Mouse (Mus musculus): ENCODE data around the gene Rd3l.
"Not testable (repeated sequence)": the region's sequence is repeated elsewhere in the genome, so short reads cannot be mapped to it uniquely, and the experiment has no call there.

Gene Rd3l

DNA sequence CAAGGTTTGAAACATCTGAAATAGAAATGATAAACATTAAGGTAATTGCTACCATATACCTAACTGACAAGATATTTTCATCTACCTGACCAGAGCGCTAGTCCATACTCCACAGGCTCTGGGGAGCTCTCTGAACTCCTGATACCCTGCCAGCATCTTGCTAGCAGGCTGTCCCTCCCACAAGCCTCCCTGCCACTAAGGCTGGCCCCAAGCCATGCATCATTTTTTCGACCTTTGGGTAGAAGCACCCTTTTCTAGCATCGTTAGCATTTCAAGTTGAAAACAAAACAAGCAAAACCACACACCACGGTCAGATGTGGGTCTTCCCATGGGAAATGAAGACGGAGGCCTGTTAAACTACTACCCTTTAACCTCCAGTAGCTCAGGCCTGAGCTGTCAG lies 17.8 kb downstream of the Rd3l start:
- DNase-seq, result peak; percentile 48

DNA sequence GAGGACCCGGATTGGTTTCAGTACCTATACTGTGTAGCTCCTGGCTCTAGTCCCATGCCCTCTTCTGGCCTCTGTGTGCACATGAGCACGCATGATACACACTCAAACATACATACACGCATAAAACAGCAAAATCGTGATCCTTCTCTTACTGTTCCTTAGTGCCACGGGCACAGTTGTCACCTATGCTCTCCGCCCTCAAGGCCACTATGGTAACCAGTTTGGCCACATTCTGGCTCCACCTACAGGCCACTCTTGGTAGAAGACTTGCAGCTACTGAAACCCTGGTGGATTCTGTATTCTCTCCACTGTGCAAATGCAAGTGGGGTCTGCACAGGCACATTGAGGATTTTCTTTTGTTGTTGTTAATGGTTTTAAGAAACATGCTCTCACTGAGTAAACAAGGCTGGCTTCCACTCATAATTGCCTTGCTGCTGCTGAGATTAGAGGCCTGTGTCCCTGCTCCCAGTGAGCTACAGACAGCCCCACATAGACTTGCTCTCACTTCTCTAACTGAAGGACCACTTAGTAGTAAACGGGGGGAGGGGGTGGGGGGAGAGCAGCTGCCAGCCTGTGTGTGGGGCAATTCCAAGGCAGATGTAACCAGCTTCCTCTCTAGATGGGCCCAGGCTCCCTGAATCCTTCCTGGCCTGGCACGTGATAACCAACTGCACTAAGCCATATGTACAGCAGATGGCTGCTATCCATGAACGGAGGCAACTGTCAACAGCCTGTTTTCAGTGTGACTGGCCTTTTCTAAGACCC lies 22.8 kb downstream of the Rd3l start:
- peak; percentile 86 for DNase-seq

DNA sequence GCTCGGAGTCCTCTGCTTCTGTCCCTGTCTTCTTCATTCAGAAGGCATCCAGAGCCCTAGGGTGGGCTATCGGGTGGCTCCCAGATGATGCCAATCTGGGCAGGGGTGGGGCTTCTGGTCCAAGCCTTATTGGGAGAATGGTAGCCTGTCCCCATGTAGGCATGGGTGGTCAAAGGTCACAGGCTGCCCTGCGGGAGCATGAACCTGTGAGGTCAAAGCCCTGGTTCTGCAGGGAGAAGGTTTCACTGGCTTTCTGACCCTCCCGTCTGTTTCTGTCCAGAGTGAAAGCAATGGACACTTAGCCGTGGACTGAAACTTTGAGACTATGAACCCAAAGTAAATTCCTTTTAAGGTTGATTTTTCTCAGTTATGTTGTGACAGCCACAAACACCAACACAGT lies 24.9 kb downstream of the Rd3l start:
- no peak for DNase-seq

DNA sequence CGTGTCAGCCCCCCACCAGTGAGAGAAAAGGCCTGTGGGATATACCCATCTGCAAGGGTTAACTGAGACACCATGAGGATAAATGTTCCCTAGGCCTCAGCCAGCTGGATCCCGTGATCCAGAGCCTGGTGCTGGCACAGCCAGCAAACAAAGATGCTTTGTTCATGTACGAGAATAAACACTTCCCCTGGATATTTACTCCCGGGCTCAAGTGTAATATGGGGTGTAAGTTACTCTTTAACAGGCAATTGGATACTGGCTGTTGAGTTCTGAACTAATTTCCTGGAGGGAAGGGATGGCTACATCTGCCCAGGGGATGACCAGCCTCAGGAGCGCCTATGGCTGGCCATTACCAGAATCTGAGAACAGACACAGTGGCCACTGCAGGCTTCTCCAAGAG lies 29.4 kb downstream of the Rd3l start:
- no peak for DNase-seq

DNA sequence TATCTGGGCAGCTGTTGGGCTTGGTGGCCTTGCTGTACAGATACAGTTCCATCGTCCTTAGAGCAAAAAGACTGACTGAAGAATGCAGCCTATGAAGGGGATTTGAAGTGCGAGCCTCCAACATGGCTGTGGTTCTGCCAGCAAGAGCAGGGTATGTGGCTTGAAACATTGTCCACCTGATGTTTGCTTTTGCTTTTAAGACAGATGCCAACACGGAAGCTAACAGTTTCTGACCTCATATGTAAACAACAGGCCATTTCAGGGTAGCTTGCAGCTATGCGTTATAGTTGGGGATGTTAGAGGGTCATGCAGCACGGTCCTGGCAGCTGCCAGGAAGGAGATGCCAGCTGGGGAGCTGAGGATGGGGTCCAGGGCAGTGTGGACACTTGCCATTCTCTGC lies 30.6 kb downstream of the Rd3l start:
- DNase-seq, result no peak

DNA sequence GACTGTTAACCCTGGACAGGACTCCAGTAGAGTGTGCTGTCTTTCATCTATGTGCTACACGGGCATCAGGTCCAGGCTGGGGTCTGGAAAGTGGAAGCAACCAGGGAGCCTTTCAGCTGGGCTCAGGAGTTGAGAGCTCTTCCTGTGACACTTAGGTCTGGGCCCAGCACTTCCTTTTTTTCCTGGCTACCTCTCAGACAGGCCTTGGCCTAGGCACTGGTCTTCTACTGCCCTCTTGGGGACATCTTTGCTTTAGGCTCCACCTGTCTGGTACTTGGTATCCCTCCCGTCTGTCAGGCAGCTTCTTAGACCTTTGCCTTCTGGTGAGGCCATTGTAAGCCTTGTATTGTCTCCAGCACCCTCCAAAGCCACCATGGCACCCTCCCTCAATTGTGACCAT lies 34.4 kb downstream of the Rd3l start:
- peak; percentile 81 for DNase-seq

DNA sequence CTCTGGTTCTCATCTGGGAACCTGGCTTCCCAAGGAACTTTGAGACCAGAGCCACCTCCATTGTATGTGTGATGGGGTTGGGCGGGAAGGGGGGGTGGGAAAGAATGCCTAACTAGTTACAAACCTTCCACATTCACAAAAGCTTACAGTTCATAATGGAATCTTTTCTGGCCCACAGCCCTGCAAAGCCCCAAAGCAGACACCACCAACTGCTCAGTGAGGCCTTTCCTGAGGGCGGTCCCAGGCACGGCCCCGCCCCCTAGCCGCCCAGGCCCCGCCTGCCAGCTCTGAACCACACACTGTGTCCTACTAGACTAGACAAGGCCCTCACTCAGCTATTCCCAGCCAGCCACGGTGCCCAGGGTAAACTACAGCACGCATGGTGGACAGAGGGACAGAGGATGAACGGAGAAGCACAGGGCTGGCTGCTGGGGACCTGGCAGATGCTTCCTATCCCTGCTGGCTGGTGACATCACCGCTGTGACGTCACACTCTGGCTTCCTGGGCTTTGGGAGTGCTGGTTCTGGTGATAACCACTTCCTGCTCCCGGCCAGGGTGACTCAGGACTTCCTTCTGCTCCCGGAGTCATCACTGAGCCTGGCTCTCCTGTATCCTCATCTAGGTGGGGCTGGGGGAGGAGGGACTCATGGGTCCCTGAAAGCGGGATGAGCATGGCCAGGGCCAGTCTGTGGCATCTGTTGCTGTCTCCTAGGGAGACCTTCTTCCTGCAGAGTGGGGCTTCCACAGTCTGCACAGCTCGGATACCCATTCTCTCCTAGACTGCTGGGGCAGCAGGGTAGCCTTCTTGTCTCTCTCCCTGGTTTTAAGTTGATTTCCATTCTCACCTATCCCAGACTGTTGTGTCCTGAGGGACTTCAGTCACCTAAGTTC lies 35.1 kb downstream of the Rd3l start:
- not testable (repeated sequence) for DNase-seq

DNA sequence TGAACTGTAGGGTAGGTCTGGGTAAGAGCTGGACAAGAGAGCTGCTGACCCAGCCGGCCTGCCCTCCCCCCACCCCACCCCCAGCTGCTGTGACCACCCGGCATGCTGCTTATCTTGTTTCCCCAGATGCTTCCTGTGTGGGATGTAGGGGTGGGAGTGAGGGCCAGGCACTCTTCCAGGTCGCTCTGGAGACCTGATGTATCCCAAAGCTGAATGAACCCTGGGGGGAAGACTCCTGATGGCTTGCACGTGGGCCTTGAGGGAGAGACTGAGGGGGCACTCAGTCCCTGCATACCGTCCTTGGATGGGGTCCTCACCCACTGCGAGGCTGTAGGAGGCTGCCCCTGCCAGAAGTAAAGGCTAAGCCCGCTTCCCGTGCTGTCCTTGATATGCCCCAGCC lies 36.0 kb downstream of the Rd3l start:
- DNase-seq, result peak; percentile 79

DNA sequence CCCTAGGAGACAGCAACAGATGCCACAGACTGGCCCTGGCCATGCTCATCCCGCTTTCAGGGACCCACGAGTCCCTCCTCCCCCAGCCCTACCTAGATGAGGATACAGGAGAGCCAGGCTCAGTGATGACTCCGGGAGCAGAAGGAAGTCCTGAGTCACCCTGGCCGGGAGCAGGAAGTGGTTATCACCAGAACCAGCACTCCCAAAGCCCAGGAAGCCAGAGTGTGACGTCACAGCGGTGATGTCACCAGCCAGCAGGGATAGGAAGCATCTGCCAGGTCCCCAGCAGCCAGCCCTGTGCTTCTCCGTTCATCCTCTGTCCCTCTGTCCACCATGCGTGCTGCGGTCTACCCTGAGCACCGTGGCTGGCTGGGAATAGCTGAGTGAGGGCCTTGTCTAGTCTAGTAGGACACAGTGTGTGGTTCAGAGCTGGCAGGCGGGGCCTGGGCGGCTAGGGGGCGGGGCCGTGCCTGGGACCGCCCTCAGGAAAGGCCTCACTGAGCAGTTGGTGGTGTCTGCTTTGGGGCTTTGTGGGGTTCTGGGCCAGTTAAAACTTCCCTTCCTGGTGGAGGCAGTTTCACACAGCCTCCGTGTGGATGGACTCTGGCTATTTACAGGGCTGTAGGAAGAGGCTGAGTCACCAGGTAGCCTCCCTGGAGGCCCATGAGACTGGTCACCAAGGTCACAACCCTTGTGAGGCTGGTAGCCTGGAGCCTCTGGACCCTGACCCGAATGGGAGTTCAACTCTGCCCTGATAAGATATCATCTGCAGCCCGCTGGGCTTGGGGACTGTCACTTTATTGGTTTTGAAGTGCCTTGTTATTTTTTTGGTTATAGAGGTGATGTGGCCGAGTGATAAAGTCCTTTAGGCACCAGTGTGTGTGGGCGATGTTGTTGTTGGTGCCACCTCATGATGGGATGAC lies 36.8 kb downstream of the Rd3l start:
- DNase-seq, result not testable (repeated sequence)

DNA sequence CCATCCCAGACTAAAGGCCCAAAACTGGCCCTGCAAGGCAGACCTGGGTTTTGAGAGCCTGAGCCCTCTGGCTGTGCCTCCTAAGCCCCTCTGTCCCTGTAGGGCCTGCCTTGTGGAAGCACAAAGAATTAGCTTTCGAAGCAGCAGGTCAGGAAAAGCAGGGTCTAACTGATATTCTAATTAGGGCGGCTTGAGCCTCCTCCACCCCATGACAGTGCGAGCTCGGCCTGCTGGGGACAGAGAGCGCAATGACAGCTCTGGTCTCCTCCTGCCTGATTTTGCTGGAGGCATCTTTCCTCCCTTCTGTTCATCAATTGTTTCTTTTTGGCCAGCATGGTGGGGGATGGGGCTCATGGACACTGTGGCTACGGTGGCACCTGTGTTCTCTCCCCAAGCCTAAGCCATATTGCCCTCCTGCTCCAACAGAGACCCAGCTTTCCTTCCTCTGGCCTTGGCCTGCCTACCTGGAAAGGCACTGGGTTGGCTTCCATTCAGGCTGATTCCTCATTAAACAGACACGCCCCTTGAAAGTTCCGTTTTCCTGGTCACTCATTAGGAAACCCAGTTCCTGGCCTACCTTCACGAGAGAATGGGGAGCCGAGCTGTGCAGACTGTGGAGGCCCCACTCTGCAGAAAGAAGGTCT lies 37.6 kb downstream of the Rd3l start:
- DNase-seq, result no peak

DNA sequence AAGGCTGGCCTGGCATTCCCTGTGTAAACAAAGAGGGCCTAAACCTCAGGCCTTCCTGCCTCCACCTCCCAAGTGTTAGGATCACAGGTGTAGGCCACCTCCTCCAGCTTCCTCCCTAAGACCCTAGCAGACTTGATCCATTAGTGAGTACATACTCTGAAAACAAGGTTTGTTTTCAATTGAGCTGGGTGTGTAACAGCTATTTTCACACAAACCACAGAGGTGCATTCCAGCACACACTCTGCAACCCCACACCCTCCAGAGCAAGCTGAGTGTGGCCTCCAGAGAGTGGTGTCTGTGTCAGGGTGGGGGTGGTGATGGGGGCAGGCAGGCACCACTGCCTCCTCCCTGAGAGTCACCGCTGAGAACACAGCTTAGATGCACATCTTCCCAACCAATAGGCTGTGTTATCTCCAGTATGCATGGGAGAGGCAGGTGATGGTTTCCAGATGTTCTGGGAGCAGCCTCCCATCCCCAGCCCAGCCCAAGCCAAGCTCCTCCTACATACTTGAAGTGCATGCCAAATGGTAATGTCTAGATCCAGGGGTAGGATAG lies 42.4 kb downstream of the Rd3l start:
- DNase-seq, result no peak

DNA sequence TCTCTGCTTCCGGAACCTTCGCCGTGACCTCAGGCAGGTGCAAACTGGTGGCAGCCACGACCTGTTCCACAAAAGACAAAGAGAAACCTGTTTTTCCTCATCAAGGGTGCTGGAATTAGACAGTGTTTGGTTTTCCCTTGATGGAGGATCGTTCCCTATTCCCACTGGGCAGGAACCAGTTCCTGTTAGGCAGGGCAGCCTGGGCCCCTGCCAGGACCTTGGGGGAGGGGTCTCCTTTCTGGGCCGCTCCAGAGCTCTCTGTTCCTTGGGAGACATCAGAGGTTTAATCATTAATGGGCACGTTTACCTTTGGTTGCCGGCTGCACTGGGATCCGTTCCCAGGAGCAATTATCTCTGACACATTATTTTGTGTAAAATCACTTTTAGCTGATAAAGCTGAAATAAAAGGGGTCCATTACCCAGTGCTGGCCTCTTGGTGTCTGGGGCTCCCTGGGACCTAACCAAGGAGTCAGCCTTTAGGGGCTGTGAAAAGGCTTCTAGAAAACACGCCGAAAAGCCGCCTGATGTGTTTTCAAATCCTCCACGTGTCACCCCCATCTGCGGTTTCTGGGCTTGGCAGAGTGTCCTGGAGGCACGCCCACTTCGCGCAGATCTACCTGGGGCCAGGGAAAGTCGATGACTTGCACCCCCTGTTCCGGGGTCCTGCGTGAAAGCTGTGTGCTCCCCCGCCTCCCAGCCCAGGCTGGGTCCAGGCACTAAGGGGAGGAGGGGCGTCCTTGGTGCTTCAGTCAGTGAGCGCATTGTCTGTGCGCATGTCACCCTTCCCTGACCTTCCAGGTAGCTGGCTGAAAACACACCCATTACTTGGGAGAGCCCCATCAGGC lies 44.2 kb downstream of the Rd3l start:
- peak; percentile 94 for DNase-seq

DNA sequence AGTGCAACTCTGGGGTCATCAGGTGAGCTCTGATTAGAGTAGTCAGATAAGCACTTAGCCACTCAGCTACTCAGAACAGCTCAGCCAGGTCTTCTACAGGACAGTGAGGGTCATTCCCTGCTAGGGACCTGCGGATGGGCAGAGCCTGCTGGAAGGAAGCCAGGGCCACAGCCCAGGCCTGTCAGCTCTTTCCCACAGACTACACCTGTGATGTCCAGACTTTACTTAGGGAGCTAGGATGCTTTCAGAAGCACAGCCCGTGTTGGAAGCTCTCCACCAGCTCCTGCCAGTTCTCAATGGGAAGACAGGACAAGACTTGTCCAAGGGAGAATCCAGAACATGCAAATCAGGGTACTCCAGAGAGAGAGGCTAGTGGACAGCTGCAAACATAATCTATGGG lies 47.1 kb downstream of the Rd3l start:
- DNase-seq, result no peak

DNA sequence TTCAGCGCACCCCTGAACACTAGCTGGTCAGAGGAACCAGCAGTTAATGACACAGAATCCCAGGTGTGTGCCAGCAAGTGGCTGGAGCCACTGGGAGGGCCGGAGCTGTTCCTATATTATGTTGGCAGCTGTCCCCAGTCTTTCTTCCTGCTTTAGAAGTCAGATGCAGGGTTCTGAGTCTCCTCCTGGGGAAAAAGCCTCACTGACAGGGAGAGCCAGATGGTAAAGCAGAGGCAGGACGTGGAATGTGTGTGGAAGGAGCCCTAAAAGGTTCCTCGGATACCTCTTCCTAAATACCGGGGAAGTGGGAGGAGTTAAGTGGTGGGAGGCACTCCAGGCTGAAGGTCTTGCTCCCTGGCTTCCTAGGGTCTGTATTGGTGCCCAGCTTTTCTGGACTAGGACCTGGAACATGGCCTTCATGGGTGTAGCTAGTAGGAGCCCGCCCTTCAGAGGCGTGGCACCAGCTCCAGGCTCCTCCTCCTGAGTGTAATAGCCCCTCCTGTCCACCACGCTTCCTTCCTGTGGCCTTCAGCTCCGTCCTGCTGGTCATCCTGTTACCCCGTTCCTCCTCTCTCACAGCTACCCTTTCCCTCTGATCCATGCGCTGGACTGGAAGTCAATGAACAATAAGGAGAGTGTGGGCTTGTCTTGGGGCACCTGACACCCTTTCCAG lies 47.9 kb downstream of the Rd3l start:
- DNase-seq, result peak; percentile 70

DNA sequence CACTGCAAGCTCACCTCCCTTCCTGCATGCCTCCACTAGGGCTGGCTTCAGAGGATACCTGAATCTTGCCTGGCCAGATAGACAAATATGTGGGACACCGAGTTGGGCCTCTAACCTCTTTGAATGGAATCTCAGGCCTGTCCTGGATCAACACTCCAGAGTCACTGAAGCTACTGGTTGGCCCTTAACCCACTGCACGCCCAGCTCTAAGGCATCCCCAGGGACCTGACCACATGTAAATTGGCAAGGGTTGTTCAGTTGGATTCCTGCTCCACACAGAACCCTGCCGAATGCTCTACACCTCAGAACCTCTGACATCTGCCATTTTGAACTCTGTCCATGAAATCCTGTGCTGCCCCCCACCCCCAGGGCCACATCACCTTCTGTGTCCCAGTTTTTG lies 48.6 kb downstream of the Rd3l start:
- no peak for DNase-seq

DNA sequence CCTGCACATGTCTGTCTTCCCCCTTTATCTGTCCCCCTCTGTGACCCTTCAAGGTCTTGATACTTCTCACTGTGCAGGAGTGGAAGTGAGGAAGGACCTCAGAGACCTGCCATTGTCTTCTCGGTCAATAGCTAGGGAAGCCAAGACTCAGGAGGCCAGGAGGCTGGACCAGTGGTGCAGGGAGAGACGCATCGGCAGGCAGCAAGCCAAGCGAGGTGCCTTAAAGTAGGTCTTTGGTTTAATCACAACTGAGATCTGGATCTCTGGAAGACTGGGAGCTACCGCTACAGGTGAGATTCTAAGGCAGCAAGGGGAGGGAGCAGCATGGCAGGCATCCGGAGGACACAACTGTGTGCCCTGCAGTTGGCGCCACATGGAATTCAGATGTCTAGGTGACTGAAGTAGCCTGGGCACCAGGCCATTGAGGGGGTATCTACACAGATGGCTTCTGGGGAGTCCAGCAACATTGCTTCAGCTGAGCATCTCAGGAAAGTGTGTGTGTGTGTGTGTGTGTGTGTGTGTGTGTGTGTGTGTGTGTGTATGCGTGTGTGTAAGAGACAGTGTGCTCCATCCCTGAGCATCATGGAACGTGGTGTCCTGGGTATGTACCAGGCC lies 49.6 kb downstream of the Rd3l start:
- no peak for DNase-seq

Measured in kidney, postnatal 10 days (tissue).